Mouse (Mus musculus) T-helper 17 cell (primary cell): Measurements from ENCODE around the gene Fbxo41.
"Not testable (repeated sequence)": the region's sequence is repeated elsewhere in the genome, so short reads cannot be mapped to it uniquely, and the experiment has no call there.

Experiments used
- in situ Hi-C, 2 experiments: fragments of 300-600 bp; cut with MboI, MseI; formaldehyde crosslinking; loops; 1 replicate in 1 of 2; 2 replicates in 1 of 2; pipeline ENCODE4 v1.15.1; 2025; ENCODE audit warnings: high pct_unique_total_duplicates in 2 of 2

Gene Fbxo41

DNA sequence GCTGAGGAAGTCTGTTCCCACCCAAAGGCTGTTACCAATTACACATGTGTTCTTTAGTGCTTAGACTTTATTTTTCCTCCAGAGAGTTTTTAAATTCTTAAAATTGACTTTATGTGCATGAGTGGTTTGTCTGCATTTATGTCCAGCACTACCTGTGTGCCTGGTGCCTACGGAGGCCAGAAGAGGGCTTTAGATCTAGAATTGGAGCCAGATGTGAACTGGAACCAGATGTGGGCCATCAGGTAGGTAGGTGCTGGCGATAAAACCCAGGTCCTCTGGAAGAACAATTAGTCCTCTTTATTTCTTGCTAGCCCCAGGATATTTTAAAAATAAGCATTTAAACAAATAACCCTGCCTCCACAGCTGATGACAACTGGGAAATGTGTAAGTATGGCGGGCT is 11.2 kb downstream of the Fbxo41 start:
- in situ Hi-C loops = no loop called here

DNA sequence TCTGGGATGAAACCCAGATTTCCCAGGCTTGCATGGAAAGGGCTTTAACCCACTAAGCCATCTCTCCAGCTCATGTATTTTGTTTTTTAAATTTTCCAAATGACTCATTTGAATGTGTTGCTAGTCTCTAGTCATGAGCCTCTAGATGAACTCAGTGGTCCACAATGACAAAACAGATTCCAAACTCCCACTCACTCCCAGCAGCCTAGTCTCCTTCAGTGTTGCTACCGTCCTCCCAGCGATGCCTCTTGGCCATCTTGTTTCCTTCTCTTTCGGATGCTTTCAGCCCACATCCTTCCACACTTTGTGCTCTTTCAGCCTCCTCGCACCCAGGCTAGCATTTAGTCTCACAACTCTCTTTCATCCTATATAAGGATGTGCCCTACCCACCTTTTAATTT is 12.5 kb downstream of the Fbxo41 start:
- in situ Hi-C loops = no loop called here

DNA sequence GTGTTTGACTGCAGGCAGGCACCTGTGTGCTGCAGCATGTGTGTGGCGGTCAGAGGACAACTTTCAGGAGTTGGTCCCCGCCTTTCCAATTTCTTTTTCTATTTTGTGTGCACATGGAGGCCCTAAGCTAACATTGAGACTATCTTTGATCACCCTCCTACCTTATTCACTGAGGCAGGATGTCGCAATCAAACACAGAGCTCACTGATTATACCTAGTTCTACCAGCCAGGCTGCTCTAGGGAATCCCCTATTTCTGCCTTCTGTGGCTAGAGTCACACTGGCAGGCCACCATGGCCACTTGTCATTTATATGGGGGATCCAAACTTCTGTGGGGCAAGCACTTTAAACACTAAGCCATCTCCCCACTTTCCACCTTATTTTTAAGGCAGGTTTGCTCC is 13.1 kb downstream of the Fbxo41 start:
- in situ Hi-C loops = no loop called here

DNA sequence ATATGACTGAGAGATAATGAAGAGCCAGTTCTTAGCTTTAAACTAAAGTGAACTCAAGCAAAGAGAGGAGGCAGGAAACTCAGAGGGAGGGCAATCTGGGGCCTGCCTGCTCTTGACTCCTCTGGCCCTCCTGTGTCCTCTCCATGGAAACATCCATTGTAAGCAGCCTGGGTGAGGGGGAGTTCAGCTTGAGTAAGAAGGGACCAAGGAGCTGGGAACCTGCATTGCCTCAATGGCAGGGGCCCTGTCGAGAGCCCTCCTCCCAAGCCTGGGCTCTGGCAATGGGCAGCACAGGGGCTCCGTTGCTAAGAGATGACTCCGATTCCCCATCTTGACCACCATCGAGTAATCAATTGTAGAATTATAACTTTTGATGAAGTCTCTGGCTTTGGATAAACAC is 14.3 kb downstream of the Fbxo41 start:
- in situ Hi-C loops = no loop called here

DNA sequence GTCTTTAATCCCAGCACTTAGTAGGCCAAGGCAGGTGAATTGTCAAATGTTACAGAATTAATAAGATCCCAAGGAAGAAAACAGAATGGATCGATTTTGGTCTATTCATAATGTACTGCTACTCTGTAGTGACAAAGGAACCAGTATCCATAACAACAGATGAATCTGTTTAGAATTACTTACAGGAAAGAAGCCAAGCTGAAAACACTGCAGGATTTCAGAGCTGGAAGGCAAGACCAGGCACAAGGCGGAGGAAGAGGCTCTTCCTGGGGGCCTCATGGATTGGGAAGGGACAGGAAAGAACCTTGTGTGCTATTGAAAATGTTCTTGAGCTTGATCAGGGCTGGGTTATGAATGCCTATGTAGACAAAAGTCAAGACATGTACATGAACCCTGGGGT is 17.1 kb downstream of the Fbxo41 start:
- in situ Hi-C loops = no loop called here

DNA sequence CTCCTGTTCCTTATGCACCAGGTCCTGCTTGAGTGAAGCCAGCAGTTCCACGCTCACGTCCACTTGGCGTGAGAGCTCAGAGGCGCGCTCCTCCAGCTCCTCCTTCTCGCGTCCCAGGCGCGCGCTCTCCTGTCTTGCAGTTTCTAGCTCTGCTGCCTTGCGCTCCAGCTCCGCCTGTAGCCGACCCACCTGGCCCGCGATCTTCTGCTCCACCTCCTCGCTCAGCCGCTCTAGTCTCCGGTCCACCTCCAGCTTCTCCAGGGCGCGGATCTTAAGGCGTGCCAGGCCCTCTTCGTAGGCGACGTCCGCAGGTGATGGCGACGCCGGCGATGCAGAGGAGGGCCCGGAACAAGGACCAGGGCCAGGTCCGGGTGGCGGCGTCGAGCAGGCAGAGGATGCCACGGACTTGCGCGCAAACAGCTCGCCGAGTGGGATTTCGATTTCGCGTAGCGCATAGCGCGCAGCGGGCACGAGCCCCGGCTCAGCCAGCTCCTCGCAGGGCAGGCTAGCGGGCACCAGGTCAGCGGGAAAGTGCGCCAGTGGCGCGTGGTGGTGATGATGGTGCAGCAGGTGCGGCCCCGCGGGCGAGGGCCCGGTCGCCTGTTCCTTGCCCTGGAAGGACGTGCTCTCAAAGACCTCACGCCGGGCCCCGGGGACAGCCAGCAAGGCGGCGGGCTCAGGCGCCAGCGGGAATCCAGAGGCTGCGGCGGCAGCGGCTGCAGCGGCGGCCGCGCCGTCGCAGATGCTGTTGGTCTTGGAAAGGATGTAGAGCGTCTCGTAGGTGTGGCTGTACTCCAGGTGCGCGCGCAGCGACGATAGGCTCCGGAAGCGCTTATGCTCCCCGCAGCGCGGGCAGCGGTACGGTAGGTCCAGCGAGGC is 18.7 kb downstream of the Fbxo41 start:
- in situ Hi-C loops = no loop called here

DNA sequence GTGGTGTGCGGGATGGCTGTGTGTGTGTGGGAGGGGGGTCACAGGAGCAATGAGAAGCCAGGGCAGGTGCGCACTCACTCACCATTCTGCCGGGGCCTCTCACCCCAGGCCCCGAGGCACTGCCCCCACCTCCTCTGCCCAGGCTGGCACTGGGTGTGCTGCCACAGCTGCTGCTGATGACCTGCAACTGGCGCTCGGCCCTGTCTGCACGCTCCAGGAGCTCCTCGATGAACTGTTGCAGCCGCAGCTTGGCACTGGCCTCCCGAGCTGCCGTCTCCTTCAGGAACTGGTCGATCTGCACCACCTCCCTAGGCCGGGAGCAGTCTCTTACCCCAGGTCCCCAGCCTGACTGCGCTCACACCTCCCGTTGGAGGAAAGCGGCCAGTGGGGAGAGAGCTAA is 22.1 kb downstream of the Fbxo41 start:
- in situ Hi-C loops = no loop called here

DNA sequence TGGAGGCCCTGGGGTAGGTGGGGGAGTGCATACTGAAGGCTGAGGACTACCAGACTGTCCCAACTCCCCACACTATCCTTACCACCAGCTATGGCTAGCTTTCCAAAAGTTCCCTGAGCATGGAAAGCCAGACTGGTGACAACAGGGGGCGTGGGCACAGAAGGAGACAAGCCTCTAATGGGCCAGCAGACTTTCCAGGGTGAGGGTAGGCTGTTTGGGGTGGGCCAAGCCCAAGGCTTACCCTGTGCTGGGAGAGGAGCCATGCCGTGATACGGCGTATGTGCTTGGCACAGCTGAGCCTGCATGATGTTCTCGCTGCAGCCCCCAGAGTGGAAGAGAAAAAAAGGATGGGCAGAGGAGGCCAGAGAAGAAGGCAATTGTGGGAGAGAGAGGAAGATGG is 22.8 kb downstream of the Fbxo41 start:
- in situ Hi-C loops = no loop called here

DNA sequence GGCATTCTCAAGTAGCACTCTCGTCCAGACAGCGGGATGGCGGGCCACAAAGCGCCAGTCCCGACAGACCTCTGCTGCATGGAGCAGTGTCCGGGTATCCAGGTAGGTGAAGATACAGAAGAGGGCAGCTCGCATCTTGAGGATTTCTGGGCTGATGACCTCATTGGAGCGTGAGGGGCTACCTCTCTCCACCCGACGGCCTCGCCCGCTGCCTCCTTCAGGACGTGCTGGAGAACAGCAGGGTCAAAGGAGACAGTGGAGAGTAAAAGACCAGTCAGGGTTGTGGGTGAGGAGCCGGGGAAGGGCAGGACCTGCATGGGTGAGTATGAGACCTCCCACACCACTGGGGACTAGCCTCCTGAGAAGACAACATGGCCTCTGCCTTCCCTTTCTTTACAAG is 24.4 kb downstream of the Fbxo41 start:
- in situ Hi-C loops = no loop called here

DNA sequence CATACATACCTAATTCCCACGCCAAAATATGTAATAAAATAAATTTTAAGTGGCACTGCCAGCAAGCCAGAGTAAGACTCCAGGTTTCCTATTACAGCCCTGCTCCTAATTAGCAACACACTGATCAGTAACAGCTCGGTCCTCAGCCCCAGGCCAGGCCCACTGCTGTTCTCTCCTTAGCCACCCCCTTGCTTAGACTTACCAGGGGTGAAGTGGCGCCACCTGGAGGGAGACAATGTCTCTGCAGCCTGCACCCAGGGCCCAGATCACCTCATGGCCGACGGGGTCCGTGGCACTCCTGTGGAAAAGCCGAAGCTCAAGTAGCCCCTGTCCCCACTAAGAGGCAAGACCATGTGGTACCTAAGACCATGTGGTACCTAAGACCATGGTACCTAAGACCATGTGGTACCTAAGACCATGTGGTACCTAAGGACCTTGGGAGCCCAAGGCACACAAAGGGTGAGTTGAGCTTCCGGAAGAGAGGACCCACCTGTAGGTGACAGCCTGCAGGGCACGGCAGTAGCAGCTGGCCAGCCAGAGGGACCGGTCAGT is 25.4 kb downstream of the Fbxo41 start:
- in situ Hi-C loops = no loop called here

DNA sequence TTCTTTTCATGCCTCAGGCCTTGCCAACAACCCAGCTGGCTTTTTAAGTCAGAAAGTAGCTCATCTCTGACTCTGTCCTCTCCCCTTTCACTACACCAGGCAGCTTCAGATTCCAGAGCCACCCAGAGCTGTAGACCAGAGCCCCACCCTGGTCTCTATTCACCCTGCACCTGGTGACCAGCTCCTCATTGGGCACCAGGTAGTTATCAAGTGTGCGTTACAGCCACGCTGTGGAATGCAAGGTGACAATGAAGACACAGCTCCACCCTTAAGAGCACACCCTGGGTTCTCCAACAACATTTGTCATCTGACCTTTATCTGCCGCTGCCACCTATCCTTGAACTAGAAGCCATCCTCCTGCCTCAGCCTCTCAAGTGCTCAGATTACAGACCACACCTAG is 27.2 kb downstream of the Fbxo41 start:
- in situ Hi-C loops = no loop called here

DNA sequence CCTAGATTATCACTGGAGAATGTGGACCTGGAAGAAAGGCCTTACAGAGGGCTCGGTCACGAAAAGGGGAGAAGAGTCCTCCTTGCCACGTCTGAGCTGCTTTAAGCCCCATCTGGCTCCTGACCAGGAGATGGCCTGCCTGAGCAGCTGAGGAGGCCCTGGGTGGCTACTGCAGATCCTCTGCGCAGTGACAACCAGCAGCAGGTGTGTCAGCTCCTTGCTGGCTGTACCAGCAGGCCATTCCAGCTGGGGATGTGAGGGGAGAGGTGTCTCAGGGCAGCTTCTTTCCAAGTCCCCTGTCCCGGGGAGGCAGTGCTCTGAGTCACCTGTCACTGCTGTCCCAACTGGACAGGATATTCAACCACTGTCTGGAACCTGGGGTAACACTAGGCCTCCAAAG is 30.3 kb downstream of the Fbxo41 start:
- in situ Hi-C loops = no loop called here

DNA sequence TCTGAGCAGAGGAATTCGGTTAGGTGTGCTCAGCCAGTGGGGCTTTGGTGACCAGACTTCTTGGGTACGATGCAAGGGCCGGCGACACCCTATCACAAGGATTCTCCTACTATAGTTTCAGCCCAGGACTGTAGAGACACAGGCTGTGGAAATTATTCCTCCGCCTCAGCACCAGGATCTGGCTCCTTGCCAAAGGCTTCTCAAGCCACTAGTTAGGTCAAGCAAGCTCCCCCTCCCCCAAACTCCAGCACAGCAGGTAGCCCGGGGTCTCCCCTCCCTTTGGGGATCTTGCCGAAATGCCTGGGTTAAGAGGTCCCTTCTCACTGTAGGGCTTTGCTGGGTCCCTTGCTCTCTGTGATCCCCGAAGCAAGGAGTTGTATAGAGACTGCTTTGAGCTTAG is 30.8 kb downstream of the Fbxo41 start:
- in situ Hi-C loops = no loop called here

DNA sequence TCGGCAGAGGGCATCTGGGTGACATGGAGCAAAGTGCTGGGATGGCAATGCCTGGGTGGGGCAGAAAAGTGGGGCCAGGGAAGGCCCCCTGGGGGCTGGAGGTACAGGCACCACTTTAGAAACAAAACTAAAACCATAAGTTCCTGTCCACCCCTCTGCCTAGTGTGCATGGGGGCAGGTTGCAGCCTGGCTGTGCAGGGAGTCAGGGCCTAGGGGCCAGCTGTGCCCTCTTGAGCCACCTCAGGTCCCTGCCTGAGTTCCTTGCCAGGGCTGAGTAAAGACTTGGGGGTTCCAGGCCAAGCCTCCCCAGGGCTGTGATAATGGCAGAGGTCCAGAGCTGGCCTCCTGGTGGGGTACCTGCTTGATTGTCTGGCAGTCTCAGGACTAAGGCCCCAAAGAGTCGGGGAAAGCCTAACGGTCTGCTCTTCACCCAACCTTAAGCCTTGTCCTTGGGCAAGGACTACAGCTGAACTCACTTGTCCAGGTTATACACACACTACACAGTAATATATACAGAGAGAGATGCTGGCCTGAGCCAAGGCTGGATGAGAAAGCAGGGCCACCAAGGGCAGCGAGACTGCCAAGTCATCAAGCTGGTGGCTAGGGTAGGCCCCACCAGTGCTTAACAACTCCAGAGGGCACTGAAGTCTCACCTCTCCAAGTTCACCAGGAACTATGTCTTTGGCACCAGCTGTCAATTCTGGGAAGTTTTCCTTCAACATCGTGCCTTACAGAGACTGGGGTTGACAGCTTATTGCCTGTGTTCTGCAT is 32.9 kb downstream of the Fbxo41 start:
- in situ Hi-C loops = no loop called here

DNA sequence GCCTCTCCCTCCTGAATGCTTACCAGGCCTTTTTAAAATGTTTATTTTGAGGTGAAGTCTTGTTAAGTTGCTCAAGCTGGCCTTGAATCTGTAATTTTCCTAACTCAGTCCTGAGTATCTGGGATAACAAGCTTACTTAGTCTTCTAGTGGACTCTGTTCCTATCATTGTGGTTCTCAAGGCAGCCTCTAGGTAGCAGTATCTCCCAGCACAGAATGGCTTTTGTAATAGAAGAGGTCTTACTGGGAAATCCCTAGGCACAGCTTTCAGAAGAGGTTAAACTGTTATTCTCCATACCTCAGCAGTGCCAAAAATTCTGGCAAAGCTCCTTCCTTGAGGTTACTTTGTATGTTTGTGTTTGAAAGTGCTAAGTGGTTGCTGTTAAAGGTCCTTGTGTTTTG is 37.4 kb downstream of the Fbxo41 start:
- in situ Hi-C loops = no loop called here

DNA sequence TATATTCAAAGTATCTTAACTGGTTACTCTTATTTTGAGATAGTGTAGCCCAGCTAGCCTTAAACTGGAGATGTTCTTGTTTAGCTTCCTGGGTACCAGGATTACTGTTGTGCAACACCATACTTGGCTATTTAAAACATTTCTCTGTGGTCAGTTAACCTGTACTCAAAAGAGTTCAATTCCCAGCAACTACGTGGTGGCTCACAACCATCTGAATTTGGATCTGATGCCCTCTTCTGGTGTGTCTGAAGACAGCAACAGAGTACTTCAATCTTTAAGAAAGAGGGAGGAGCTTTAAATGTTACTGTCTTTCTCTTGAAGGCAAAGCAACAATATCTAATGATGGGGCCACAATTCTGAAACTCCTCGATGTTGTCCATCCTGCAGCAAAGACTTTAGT is 43.2 kb downstream of the Fbxo41 start:
- in situ Hi-C loops = no loop called here

DNA sequence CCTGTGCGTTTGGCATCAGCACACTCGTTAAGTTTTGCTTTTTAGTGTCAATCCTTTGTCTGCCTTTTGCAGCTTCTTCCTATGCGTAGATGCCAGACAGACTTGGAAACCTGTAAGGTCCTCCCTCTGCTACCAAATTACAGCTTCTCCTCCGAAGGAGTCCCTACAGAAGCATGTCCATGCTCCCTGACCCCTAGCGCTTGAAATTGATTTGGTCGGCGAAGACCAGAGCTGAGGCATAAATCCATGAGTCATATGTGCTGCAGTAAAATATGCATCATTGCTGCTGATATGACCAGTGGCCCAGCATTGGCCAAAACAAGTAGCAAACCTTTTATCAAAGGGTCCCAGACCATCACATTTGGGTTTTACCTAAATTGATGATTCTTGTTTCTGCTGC is 50.0 kb downstream of the Fbxo41 start:
- in situ Hi-C loops = no loop called here

DNA sequence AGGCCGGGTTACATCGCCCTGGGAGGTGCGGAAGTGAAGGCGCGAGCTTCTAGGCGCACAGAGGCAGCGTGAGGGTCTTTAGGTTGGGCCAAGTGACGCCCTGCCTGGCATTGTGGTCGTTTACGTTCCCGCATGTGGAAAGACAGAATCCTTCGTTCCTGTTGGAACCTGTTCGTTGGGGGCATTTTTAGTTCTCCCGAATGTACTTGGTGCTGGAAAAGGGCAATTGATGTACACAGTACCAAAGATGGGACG is 50.5 kb downstream of the Fbxo41 start:
- in situ Hi-C loops = no loop called here

DNA sequence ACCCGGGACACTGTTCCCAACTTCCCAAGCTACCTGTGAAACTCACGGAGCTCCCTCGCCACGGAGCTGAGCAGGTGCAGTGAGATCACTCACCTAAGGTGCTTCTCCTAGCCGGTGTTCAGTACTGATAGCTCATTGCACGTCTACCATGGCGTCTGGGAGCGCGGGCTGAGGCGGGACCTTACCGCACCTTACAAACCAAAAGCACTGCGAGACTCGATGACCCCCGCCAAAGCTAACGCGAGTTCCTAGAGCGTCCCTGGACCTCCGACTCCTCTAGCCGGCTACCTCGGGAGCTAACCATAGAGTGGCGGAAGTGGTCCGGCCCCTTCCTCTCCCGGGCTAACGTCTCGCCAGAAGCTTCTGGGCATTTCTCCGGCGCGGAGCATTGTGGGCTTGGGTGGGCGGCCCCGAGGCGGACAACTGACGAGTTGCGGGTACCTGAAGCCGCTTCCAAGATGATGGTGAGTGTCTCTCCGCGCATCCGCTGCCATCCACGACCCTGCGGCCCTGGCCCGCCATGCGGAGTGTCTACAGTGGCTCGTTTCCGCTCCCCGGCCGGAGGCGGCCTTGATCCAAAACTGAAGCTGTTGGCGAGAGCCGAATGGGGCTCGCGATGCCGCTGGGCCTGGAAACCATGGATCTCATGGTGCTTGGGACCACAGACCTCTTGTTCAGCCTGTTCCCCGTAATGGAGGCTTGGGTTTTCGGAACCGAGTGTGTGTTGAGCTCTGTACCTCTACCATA is 51.0 kb downstream of the Fbxo41 start, which contains the start of gene Pradc1:
Pradc1 (minus strand) TSS at position 307 of the 747 bp plus-strand sequence.
- in situ Hi-C loops = no loop called here

DNA sequence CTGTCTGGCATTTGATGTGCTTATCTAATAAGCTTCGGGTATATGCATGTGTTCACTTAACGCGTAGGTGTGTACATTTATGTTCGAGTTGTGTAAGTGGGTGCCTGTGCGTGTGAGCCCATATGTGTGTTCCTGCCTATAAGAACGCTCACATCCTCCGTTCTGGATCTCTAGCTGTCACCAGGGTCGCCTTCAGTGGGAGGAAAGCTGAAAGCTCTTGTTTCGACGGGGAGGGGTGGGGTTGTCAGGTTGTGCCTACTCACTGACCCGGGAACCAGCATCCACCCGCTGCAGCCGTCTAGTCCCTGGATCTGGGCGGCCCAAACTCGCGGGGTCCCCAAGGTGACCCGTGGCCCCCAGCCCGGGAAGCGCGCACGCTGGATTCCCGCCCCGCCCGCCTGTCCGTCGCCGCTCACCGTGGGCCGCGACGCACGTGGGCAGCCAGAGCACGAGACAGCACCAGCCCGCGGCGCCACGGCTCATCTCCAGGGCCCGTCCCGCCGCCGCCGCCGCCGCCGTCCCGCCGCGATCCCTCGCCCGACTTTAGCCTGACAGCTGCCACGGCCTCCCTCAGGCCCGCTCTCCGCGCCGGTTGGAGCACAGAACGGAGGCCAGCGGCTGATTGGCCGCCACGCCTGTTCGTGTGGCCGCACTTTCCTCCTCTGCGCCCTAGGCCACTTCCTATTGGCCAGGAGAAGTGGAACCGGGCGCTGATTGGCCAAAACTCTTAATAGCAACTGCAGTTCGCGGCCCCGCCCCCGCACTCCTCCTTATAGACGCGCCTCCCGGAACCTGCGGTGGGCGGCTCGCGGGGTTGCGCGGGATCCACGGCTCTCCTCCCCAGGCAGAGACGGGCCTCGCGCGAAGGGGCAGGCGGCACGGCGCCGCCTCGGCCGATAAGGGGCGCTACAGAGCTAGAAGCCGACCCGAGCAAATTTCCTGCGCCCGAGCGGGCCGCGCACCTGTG is 51.8 kb downstream of the Fbxo41 start, which contains the start of gene Cct7:
Cct7 (plus strand) TSS at position 818 of the 967 bp plus-strand sequence.
- in situ Hi-C loops = no loop called here

DNA sequence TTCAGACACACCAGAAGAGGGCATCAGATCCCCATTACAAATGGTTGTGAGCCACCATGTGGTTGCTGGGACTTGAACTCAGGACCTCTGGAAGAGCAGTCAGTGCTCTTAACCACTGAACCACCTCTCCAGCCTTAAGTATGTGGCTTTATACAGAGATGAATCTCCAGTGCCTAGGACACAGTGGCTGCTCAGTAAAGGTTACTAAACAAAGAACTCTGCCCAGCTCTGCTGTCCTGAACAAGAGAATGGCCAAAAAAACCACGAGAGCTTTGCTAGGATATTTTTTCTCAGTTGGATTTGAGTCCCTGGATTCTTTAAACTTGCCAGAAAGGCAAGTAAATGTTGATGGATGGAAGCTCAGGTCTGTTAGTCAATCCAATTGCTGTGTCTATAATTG is 52.7 kb downstream of the Fbxo41 start:
- in situ Hi-C loops = not testable (repeated sequence)
